Mouse (Mus musculus): ENCODE measurements around the gene Ccnjl. TPM values are rescaled to one million over a fixed set of nuclear protein-coding genes. Genes with fewer than 3 reads are reported as not detected.

Ccnjl gene
- polyA plus RNA-seq, 1 experiment from 2014 or later = 23.7 TPM

- no peak overlapping the region for H3K27ac ChIP-seq (ENCODE audit: low read depth)
- DNase-seq (ENCODE audit: low spot score) (no peak), ATAC-seq (replicated peaks; ENCODE audit: low FRiP score, low TSS enrichment, low read depth) (peak; percentile 55)
- no peak overlapping the region for H3K4me3 ChIP-seq (ENCODE audit: low read depth, low read length)
- H3K36me3 ChIP-seq (ENCODE audit: control insufficient read depth, insufficient read depth, low read length) = peaks cover 35% of the 10 kb centered on the region
- no peaks in the 10 kb centered on the region for H3K27me3 ChIP-seq (replicated peaks; ENCODE audit: control insufficient read depth, insufficient read depth, low read length)
- no peaks in the 10 kb centered on the region for H3K9me3 ChIP-seq (ENCODE audit: control insufficient read depth, low read length)
- no peak overlapping the region for H3K4me2 ChIP-seq (ENCODE audit: low read length)
- WGBS = 23% methylated on average over 6 of the region's 6 CpGs
- no peak overlapping the region for H3K9ac ChIP-seq (ENCODE audit: low read length)
- 0 out of 2 replicates have a peak, but pooled peaks cover 4% of the 10 kb centered on the region for H3K4me1 ChIP-seq (replicated peaks; ENCODE audit: control insufficient read depth, insufficient read depth, low read length)
Measured at GRCm38 (mm10) chr11:43539863-43540262, 11.3 kb downstream of the Ccnjl start.

- Histone ChIP-seq H3K36me3 (ENCODE audit: control insufficient read depth, insufficient read depth, low read length) (peaks cover 22% of the 10 kb centered on the region; the same call in 1 of the 2 replicates), H3K9me3 (ENCODE audit: control insufficient read depth, low read length) (no peaks in the 10 kb centered on the region), H3K4me2 (ENCODE audit: low read length) (no peak overlapping the region), H3K27me3 (replicated peaks; ENCODE audit: control insufficient read depth, insufficient read depth, low read length) (no peaks in the 10 kb centered on the region), H3K4me1 (replicated peaks; ENCODE audit: control insufficient read depth, insufficient read depth, low read length) (peaks cover 29% of the 10 kb centered on the region), H3K27ac (ENCODE audit: low read depth) (no peak overlapping the region), H3K4me3 (ENCODE audit: low read depth, low read length) (no peak overlapping the region), H3K9ac (ENCODE audit: low read length) (no peak overlapping the region)
- no peak for DNase-seq (ENCODE audit: low spot score)
- ATAC-seq (replicated peaks; ENCODE audit: low FRiP score, low TSS enrichment, low read depth) = no peak
- 85% methylated on average over 15 of the region's 15 CpGs for WGBS
Measured at GRCm38 (mm10) chr11:43543711-43544466, 15.3 kb downstream of the Ccnjl start.

GRCm38 (mm10) chr11:43544819-43545218 is 16.2 kb downstream of the Ccnjl start:
- Histone ChIP-seq H3K27me3 (replicated peaks; ENCODE audit: control insufficient read depth, insufficient read depth, low read length) (no peaks in the 10 kb centered on the region), H3K9ac (ENCODE audit: low read length) (no peak overlapping the region), H3K4me2 (ENCODE audit: low read length) (no peak overlapping the region), H3K4me3 (ENCODE audit: low read depth, low read length) (no peak overlapping the region), H3K9me3 (ENCODE audit: control insufficient read depth, low read length) (no peaks in the 10 kb centered on the region), H3K4me1 (replicated peaks; ENCODE audit: control insufficient read depth, insufficient read depth, low read length) (peaks cover 33% of the 10 kb centered on the region), H3K36me3 (ENCODE audit: control insufficient read depth, insufficient read depth, low read length) (peaks cover 20% of the 10 kb centered on the region; the same call in 1 of the 2 replicates), H3K27ac (ENCODE audit: low read depth) (no peak overlapping the region)
- ATAC-seq (replicated peaks; ENCODE audit: low FRiP score, low TSS enrichment, low read depth) = no peak
- 77% methylated on average over 7 of the region's 7 CpGs for WGBS
- no peak for DNase-seq (ENCODE audit: low spot score)

GRCm38 (mm10) chr11:43545873-43546475 is 17.4 kb downstream of the Ccnjl start:
- H3K27me3 ChIP-seq (replicated peaks; ENCODE audit: control insufficient read depth, insufficient read depth, low read length) = no peaks in the 10 kb centered on the region
- H3K9ac ChIP-seq (ENCODE audit: low read length) = no peak overlapping the region
- H3K4me2 ChIP-seq (ENCODE audit: low read length) = no peak overlapping the region
- no peak overlapping the region for H3K27ac ChIP-seq (ENCODE audit: low read depth)
- H3K4me1 ChIP-seq (replicated peaks; ENCODE audit: control insufficient read depth, insufficient read depth, low read length) = peaks cover 37% of the 10 kb centered on the region
- no peaks in the 10 kb centered on the region for H3K9me3 ChIP-seq (ENCODE audit: control insufficient read depth, low read length)
- 71% methylated on average over 16 of the region's 16 CpGs for WGBS
- no peak overlapping the region for H3K4me3 ChIP-seq (ENCODE audit: low read depth, low read length)
- no peak for DNase-seq (ENCODE audit: low spot score)
- H3K36me3 ChIP-seq (ENCODE audit: control insufficient read depth, insufficient read depth, low read length) = peaks cover 20% of the 10 kb centered on the region; the same call in 1 of the 2 replicates
- no peak for ATAC-seq (replicated peaks; ENCODE audit: low FRiP score, low TSS enrichment, low read depth)

- no peak for DNase-seq (ENCODE audit: low spot score)
- Histone ChIP-seq H3K27me3 (replicated peaks; ENCODE audit: control insufficient read depth, insufficient read depth, low read length) (no peaks in the 10 kb centered on the region), H3K9me3 (ENCODE audit: control insufficient read depth, low read length) (no peaks in the 10 kb centered on the region), H3K4me3 (ENCODE audit: low read depth, low read length) (no peak overlapping the region), H3K9ac (ENCODE audit: low read length) (no peak overlapping the region), H3K36me3 (ENCODE audit: control insufficient read depth, insufficient read depth, low read length) (peaks cover 20% of the 10 kb centered on the region; the same call in 1 of the 2 replicates), H3K27ac (ENCODE audit: low read depth) (no peak overlapping the region), H3K4me1 (replicated peaks; ENCODE audit: control insufficient read depth, insufficient read depth, low read length) (peaks cover 40% of the 10 kb centered on the region), H3K4me2 (ENCODE audit: low read length) (no peak overlapping the region)
- no peak for ATAC-seq (replicated peaks; ENCODE audit: low FRiP score, low TSS enrichment, low read depth)
- WGBS = 76% methylated on average over 4 of the region's 4 CpGs
Measured at GRCm38 (mm10) chr11:43546678-43547077, 18.1 kb downstream of the Ccnjl start.

- Histone ChIP-seq H3K9ac (ENCODE audit: low read length) (no peak overlapping the region), H3K4me2 (ENCODE audit: low read length) (0 out of 2 replicates have a peak overlapping the region, but pooled peaks have one; percentile 7)
Measured at GRCm38 (mm10) chr11:43548148-43548547, 19.6 kb downstream of the Ccnjl start.

GRCm38 (mm10) chr11:43548657-43549435 is 20.3 kb downstream of the Ccnjl start:
- H3K4me2 ChIP-seq (ENCODE audit: low read length) = 0 out of 2 replicates have a peak overlapping the region, but pooled peaks have one; percentile 7
- peak overlapping the region; percentile 71 for H3K27ac ChIP-seq (ENCODE audit: low read depth)
- H3K4me3 ChIP-seq (ENCODE audit: low read depth, low read length) = no peak overlapping the region
- peaks cover 40% of the 10 kb centered on the region for H3K4me1 ChIP-seq (replicated peaks; ENCODE audit: control insufficient read depth, insufficient read depth, low read length)
- no peak overlapping the region for H3K9ac ChIP-seq (ENCODE audit: low read length)
- H3K27me3 ChIP-seq (replicated peaks; ENCODE audit: control insufficient read depth, insufficient read depth, low read length) = no peaks in the 10 kb centered on the region
- peaks cover 10% of the 10 kb centered on the region; the same call in 1 of the 2 replicates for H3K36me3 ChIP-seq (ENCODE audit: control insufficient read depth, insufficient read depth, low read length)
- ATAC-seq (replicated peaks; ENCODE audit: low FRiP score, low TSS enrichment, low read depth) = peak; percentile 44; the same call in 1 of the 2 replicates
- no peaks in the 10 kb centered on the region for H3K9me3 ChIP-seq (ENCODE audit: control insufficient read depth, low read length)
- no peak for DNase-seq (ENCODE audit: low spot score)
- 43% methylated on average over 12 of the region's 12 CpGs for WGBS

More at GRCm38 (mm10) chr11:43548148-43548547, 19.6 kb downstream of the Ccnjl start:
- 32% methylated on average over 7 of the region's 7 CpGs for WGBS
- DNase-seq (ENCODE audit: low spot score) (peak; percentile 75), ATAC-seq (replicated peaks; ENCODE audit: low FRiP score, low TSS enrichment, low read depth) (peak; percentile 32; the same call in 1 of the 2 replicates)
- Histone ChIP-seq H3K36me3 (ENCODE audit: control insufficient read depth, insufficient read depth, low read length) (peaks cover 15% of the 10 kb centered on the region; the same call in 1 of the 2 replicates), H3K4me1 (replicated peaks; ENCODE audit: control insufficient read depth, insufficient read depth, low read length) (peaks cover 40% of the 10 kb centered on the region), H3K27me3 (replicated peaks; ENCODE audit: control insufficient read depth, insufficient read depth, low read length) (no peaks in the 10 kb centered on the region), H3K9me3 (ENCODE audit: control insufficient read depth, low read length) (no peaks in the 10 kb centered on the region), H3K27ac (ENCODE audit: low read depth) (peak overlapping the region; percentile 71), H3K4me3 (ENCODE audit: low read depth, low read length) (no peak overlapping the region)

GRCm38 (mm10) chr11:43549701-43550100 is 21.1 kb downstream of the Ccnjl start:
- Histone ChIP-seq H3K4me2 (ENCODE audit: low read length) (no peak overlapping the region), H3K4me3 (ENCODE audit: low read depth, low read length) (no peak overlapping the region), H3K9me3 (ENCODE audit: control insufficient read depth, low read length) (no peaks in the 10 kb centered on the region), H3K27ac (ENCODE audit: low read depth) (no peak overlapping the region; the same call in 1 of the 2 replicates), H3K9ac (ENCODE audit: low read length) (no peak overlapping the region), H3K36me3 (ENCODE audit: control insufficient read depth, insufficient read depth, low read length) (peaks cover 8% of the 10 kb centered on the region; the same call in 1 of the 2 replicates), H3K4me1 (replicated peaks; ENCODE audit: control insufficient read depth, insufficient read depth, low read length) (peaks cover 40% of the 10 kb centered on the region), H3K27me3 (replicated peaks; ENCODE audit: control insufficient read depth, insufficient read depth, low read length) (no peaks in the 10 kb centered on the region)
- WGBS = 41% methylated on average over 11 of the region's 11 CpGs
- ATAC-seq (replicated peaks; ENCODE audit: low FRiP score, low TSS enrichment, low read depth) (no peak), DNase-seq (ENCODE audit: low spot score) (no peak)

Measured in intestine, embryonic 14.5 days (tissue).